7 mouse cellular contexts compared by ENCODE assay signal in the genomic region with DNA sequence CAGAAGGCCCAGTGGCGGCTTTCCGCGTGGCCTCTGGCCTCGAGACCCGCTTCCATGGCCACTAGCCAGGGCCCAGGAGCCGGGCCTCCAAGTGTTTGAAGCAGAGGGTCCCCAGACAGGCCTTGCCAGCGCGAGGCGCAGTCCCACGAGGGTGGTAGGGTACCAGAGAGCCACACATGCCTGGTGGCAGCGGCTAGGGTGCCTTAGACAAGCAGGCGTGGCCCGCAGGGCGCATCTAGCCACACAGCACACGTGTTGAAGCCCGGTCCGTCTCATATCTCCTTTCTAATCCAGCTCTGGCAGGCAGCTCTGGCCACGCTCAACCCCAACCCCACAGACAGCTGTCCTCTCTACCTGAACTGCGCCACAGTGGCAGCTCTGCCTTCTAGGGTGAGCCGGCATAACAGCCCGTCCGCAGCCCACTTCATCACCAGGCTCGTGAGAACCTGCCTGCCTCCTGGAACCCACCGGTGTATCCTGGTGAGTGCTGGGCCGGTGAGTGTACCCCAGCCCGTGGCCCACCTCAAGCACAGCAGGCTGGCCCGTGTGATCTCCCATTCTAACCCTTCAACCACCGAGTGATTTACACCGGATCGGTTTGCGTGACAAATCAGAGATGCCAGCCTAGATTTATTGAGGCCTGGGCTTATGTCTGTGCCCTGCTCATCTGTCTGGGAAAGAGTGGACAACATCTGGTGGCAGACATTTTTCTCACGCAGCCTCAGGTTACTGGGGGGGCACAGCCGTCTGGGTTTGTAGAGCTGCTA. TPM values are rescaled to one million over a fixed set of nuclear protein-coding genes. Genes with fewer than 3 reads are reported as not detected.
DNase-seq lines count a peak whose midpoint lies in the region; ATAC-seq and TF ChIP-seq lines count a peak whose summit lies in the region.

No protein-coding gene starts in this region.

- WGBS in hindbrain, embryonic 12.5 days: 49% methylated on average over 33 of the region's 33 CpGs
- WGBS in liver, embryonic 15.5 days (ENCODE audit: insufficient replicate concordance): 27% methylated on average over 33 of the region's 33 CpGs
- 33% methylated on average over 33 of the region's 33 CpGs for WGBS in neural tube, embryonic 11.5 days

- ATAC-seq in hindbrain, embryonic 12.5 days (ENCODE audit: low FRiP score): no peak; the same call in 1 of the 2 replicates
- peak; percentile 38 for ATAC-seq in liver, embryonic 15.5 days (ENCODE audit: insufficient read depth)
- peak; percentile 68 for ATAC-seq in neural tube, embryonic 11.5 days (ENCODE audit: insufficient read depth, low FRiP score, low TSS enrichment)

- peak overlapping the region; percentile 73 for H3K4me2 ChIP-seq in hindbrain, embryonic 12.5 days (replicated peaks)
- H3K4me2 ChIP-seq in liver, embryonic 15.5 days: peak overlapping the region; percentile 84
- peak overlapping the region; percentile 85 for H3K4me2 ChIP-seq in neural tube, embryonic 11.5 days (ENCODE audit: low read depth)

- peak overlapping the region; percentile 37 for H3K4me3 ChIP-seq in C2C12 (ENCODE audit: insufficient read depth, poor library complexity, severe bottlenecking)
- peak overlapping the region; percentile 51 for H3K4me3 ChIP-seq in ES-Bruce4 (ENCODE audit: low read depth, low read length)
- peak overlapping the region; percentile 67 for H3K4me3 ChIP-seq in erythroblast, embryonic 14.5 days (replicated peaks)
- peak overlapping the region; percentile 47 for H3K4me3 ChIP-seq in hindbrain, embryonic 12.5 days
- H3K4me3 ChIP-seq in liver, embryonic 15.5 days (replicated peaks): peak overlapping the region; percentile 64
- peak overlapping the region; percentile 45 for H3K4me3 ChIP-seq in neural tube, embryonic 11.5 days (ENCODE audit: low read depth, low read length)

- no peak overlapping the region for H3K27ac ChIP-seq in ES-Bruce4 (ENCODE audit: insufficient read depth, low read length)
- peak overlapping the region; percentile 46; the same call in 1 of the 2 replicates for H3K27ac ChIP-seq in hindbrain, embryonic 12.5 days
- H3K27ac ChIP-seq in liver, embryonic 15.5 days (replicated peaks): peak overlapping the region; percentile 59
- H3K27ac ChIP-seq in neural tube, embryonic 11.5 days (ENCODE audit: low read depth, low read length): peak overlapping the region; percentile 87

- no peaks in the 10 kb centered on the region for H3K79me2 ChIP-seq in C2C12 (ENCODE audit: control insufficient read depth, insufficient read depth)

- TF ChIP-seq CTCF in C2C12 (IDR thresholded peaks at IDR 0.05; ENCODE audit: control insufficient read depth, insufficient read depth, insufficient read length) (no peak), ES-Bruce4 (IDR thresholded peaks at IDR 0.05; ENCODE audit: low read depth, low read length) (no peak)

- H3K79me3 ChIP-seq in C2C12 (ENCODE audit: low read depth): peaks cover 2% of the 10 kb centered on the region

- peak; percentile 64 for DNase-seq in neural tube, embryonic 11.5 days (ENCODE audit: low spot score)
- DNase-seq in urinary bladder, postnatal 36 days (ENCODE audit: low spot score in 2 of 2): peak; percentile 20 to 33

- no peak for TF ChIP-seq EP300 in ES-Bruce4 (IDR thresholded peaks at IDR 0.05; ENCODE audit: insufficient read depth, low read depth, low read length)

- no peak for TF ChIP-seq POLR2A in ES-Bruce4 (IDR thresholded peaks at IDR 0.05; ENCODE audit: insufficient read depth, low read length)

- peak overlapping the region; percentile 74 for H3ac ChIP-seq in C2C12 (ENCODE audit: control insufficient read depth, insufficient read length, low read depth)

- H3K36me3 ChIP-seq in C2C12 (ENCODE audit: control insufficient read depth, insufficient read depth) (peaks cover 13% of the 10 kb centered on the region), ES-Bruce4 (ENCODE audit: control insufficient read depth, insufficient read depth, low read length, poor library complexity, severe bottlenecking) (no peaks in the 10 kb centered on the region; the same call in 1 of the 2 replicates)
- H3K36me3 ChIP-seq in erythroblast, embryonic 14.5 days (ENCODE audit: control insufficient read depth): peaks cover 24% of the 10 kb centered on the region
- H3K36me3 ChIP-seq in hindbrain, embryonic 12.5 days: peaks cover 7% of the 10 kb centered on the region; the same call in 1 of the 2 replicates
- peaks cover 24% of the 10 kb centered on the region for H3K36me3 ChIP-seq in liver, embryonic 15.5 days (replicated peaks)
- H3K36me3 ChIP-seq in neural tube, embryonic 11.5 days (ENCODE audit: control insufficient read depth, insufficient read depth, low read length): no peaks in the 10 kb centered on the region

- H3K4me1 ChIP-seq in ES-Bruce4 (ENCODE audit: control insufficient read depth, insufficient read depth, low read length): no peaks in the 10 kb centered on the region
- H3K4me1 ChIP-seq in erythroblast, embryonic 14.5 days (ENCODE audit: control insufficient read depth): peaks cover 21% of the 10 kb centered on the region
- peaks cover 20% of the 10 kb centered on the region for H3K4me1 ChIP-seq in hindbrain, embryonic 12.5 days
- H3K4me1 ChIP-seq in liver, embryonic 15.5 days (replicated peaks): peaks cover 19% of the 10 kb centered on the region
- peaks cover 20% of the 10 kb centered on the region for H3K4me1 ChIP-seq in neural tube, embryonic 11.5 days (ENCODE audit: control insufficient read depth, insufficient read depth, low read length)

- peak overlapping the region; percentile 90 for H3K9ac ChIP-seq in ES-Bruce4 (ENCODE audit: low read depth, poor library complexity, severe bottlenecking)
- H3K9ac ChIP-seq in hindbrain, embryonic 12.5 days: peak overlapping the region; percentile 79
- peak overlapping the region; percentile 67 for H3K9ac ChIP-seq in liver, embryonic 15.5 days
- H3K9ac ChIP-seq in neural tube, embryonic 11.5 days (ENCODE audit: low read length): peak overlapping the region; percentile 83

- no peaks in the 10 kb centered on the region for H3K27me3 ChIP-seq in C2C12 (ENCODE audit: control insufficient read depth, insufficient read depth, insufficient read length)
- no peaks in the 10 kb centered on the region for H3K27me3 ChIP-seq in ES-Bruce4 (ENCODE audit: control insufficient read depth, insufficient read depth, low read length, poor library complexity, severe bottlenecking)
- H3K27me3 ChIP-seq in erythroblast, embryonic 14.5 days (ENCODE audit: control insufficient read depth): no peaks in the 10 kb centered on the region
- no peaks in the 10 kb centered on the region; the same call in 1 of the 2 replicates for H3K27me3 ChIP-seq in hindbrain, embryonic 12.5 days
- no peaks in the 10 kb centered on the region for H3K27me3 ChIP-seq in liver, embryonic 15.5 days
- no peaks in the 10 kb centered on the region for H3K27me3 ChIP-seq in neural tube, embryonic 11.5 days (ENCODE audit: control insufficient read depth, insufficient read depth, low read length)

- H3K9me3 ChIP-seq in ES-Bruce4 (replicated peaks; ENCODE audit: control insufficient read depth, insufficient read depth, low read length, poor library complexity, severe bottlenecking): no peaks in the 10 kb centered on the region
- no peaks in the 10 kb centered on the region for H3K9me3 ChIP-seq in erythroblast, embryonic 14.5 days (ENCODE audit: control insufficient read depth, low read length)
- no peaks in the 10 kb centered on the region for H3K9me3 ChIP-seq in hindbrain, embryonic 12.5 days (replicated peaks)
- no peaks in the 10 kb centered on the region for H3K9me3 ChIP-seq in liver, embryonic 15.5 days (replicated peaks)
- no peaks in the 10 kb centered on the region for H3K9me3 ChIP-seq in neural tube, embryonic 11.5 days (ENCODE audit: control insufficient read depth, low read length)

TF ChIP-seq in C2C12, 6 proteins besides CTCF, POLR2A, EP300 and RAD21:
- TF ChIP-seq USF1 (IDR thresholded peaks at IDR 0.05; ENCODE audit: low read depth): no peak
- TF ChIP-seq MYOG (IDR thresholded peaks at IDR 0.05; ENCODE audit: control insufficient read depth, extremely low read depth, insufficient read length): no peak
- no peak for TF ChIP-seq CEBPB (IDR thresholded peaks at IDR 0.05; ENCODE audit: low read depth)
- no peak for TF ChIP-seq MYOD1 (IDR thresholded peaks at IDR 0.05; ENCODE audit: control insufficient read depth, insufficient read length, low read depth)
- TF ChIP-seq MAX (IDR thresholded peaks at IDR 0.05): no peak
- no peak for TF ChIP-seq FOSL1 (IDR thresholded peaks at IDR 0.05; ENCODE audit: insufficient read depth, low read length, poor library complexity, severe bottlenecking)
TF ChIP-seq in C2C12: peak in this region for 0.

RNA-seq across cellular contexts. Expression of gene Npepl1, which starts 0.8 kb away (rescaled TPM):
- polyA plus RNA-seq in C2C12 (2012; fragmentation: generic; extraction: Trizol): 50.6 TPM
- 28.7 TPM in 2 replicates for polyA plus RNA-seq in ES-Bruce4 (2011; ENCODE audit: insufficient read depth, insufficient read length, low read depth, missing spikeins)
- 2.3 and 2.5 TPM in 2 replicates for polyA plus RNA-seq in erythroblast, embryonic 14.5 days (2012)
- polyA plus RNA-seq in hindbrain, embryonic 12.5 days (2016; fragmentation: Nextera tagmentation; extraction: Ambion mirVana): 27.0 and 29.0 TPM in 2 replicates
- 29.6 and 33.8 TPM in 2 replicates for polyA plus RNA-seq in liver, embryonic 15.5 days (2015; fragmentation: Nextera tagmentation; extraction: Ambion mirVana)
- polyA plus RNA-seq in neural tube, embryonic 11.5 days (2014; fragmentation: Nextera tagmentation; extraction: Ambion mirVana): 43.2 and 44.1 TPM in 2 replicates

RNA-seq across cellular contexts. Expression of gene Stx16, which starts 34.9 kb away (rescaled TPM):
- polyA plus RNA-seq in C2C12 (2012; fragmentation: generic; extraction: Trizol) (9.8 TPM), ES-Bruce4 (2011; ENCODE audit: insufficient read depth, insufficient read length, low read depth, missing spikeins) (57.3 and 59.7 TPM in 2 replicates)
- polyA plus RNA-seq in erythroblast, embryonic 14.5 days (2012): 0.88 and 1.2 TPM in 2 replicates
- 12.8 and 13.5 TPM in 2 replicates for polyA plus RNA-seq in hindbrain, embryonic 12.5 days (2016; fragmentation: Nextera tagmentation; extraction: Ambion mirVana)
- polyA plus RNA-seq in liver, embryonic 15.5 days (2015; fragmentation: Nextera tagmentation; extraction: Ambion mirVana): 2.7 and 3.1 TPM in 2 replicates
- 8.4 and 9.8 TPM in 2 replicates for polyA plus RNA-seq in neural tube, embryonic 11.5 days (2014; fragmentation: Nextera tagmentation; extraction: Ambion mirVana)
